Mouse (Mus musculus) WW6 (cell line): Measurements from ENCODE around the gene Slc26a3.

Experiments used
- DNase-seq: peaks from one replicate; pipeline ENCODE4 v3.0.0-alpha.2; 2013; ENCODE audit warnings: low read depth, low spot score

Gene Slc26a3

DNA sequence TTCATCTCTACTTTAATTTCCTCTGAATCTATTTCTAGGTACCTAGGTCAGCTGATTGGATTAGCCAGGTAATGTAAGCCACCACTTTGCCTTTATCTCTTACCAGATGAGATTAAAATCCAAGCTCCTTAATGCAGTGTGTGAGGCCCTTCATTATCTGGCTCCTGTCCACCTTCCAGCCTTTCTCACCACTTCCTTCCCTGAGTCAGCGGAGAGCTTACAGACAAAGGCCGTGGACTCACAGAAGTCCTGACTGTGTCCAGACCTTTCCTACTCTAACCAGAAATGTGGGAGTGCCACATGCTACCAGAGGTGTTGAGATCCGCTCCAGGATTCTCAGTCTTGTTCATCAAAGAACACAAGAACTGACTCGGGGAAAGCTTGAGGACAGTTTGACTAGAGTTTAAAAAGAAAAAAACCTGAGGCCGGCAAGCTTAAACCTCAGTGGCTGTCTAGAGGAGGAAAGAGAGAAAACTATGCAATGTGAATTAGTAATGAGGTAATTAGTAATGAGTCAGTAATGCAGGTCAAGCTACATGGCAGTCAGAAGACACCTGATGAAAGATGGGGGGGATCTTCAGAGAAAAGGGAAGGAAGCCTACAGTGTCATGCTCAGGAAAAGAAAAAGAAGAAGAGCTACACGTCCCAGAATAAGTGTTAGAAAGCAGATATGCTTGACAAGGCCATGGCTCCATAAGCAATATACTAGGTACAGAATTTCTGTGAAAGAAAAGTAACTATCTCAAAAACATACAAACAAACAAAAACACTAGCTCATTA, 123.2 kb downstream of the Slc26a3 start:
- no peak for DNase-seq

DNA sequence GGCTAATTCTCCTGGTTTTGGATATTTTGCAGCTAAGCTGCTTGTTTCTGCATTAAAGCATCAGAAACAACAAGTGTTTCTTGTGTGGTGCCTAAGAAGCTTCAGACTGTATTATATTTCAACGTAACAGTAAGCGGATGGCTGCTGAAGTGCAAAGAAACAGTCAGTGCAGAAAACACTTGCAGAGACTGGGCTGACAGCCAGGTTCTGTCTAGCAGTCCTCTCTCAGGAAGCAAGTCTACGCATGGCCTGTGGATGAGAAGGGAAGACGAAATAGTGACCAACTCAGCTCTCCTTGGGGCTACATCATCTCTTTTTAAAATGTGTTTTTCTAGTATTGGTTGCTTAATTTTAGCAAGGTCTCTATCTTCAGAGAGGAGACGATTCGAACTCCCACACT, 129.4 kb downstream of the Slc26a3 start:
- DNase-seq, result no peak

DNA sequence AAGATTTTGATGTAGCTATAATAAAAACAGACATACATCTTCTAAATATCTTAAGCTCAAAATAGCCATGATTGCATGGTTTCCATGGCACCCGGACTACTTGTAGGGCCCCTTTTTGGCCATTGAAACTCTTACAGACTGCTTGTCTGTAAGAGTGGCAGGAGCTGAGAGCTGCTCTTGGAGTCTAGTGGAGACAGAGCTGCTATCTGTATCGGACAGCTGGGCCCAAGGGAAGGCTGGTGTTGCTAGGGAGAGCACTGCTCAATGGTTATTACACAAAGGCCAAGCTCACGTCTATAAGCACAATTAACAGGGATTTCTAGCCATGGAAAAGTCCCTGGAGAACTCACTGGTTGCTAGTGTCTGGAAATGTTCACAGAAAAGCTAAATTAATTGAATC, 130.7 kb downstream of the Slc26a3 start:
- DNase-seq, result no peak
